Mouse (Mus musculus): ENCODE results near the gene Pld5. TPM values are rescaled to one million over a fixed set of nuclear protein-coding genes. Genes with fewer than 3 reads are reported as not detected.

The Pld5 gene
- total RNA-seq, 2 experiments from 2014 or later: not detected

- ATAC-seq (replicated peaks; ENCODE audit: low FRiP score, low TSS enrichment, poor library complexity, severe bottlenecking): no peak
Measured at GRCm38 (mm10) chr1:176183991-176184390, 91.1 kb downstream of the Pld5 start.

GRCm38 (mm10) chr1:176174971-176175370 lies 100.1 kb downstream of the Pld5 start:
- ATAC-seq (replicated peaks; ENCODE audit: low FRiP score, low TSS enrichment, poor library complexity, severe bottlenecking): no peak

- ATAC-seq (replicated peaks; ENCODE audit: low FRiP score, low TSS enrichment, poor library complexity, severe bottlenecking): no peak
Measured at GRCm38 (mm10) chr1:176167784-176168183, 107.3 kb downstream of the Pld5 start.

GRCm38 (mm10) chr1:176167114-176167513 lies 108.0 kb downstream of the Pld5 start:
- ATAC-seq (replicated peaks; ENCODE audit: low FRiP score, low TSS enrichment, poor library complexity, severe bottlenecking): no peak

GRCm38 (mm10) chr1:176145306-176145705 lies 129.8 kb downstream of the Pld5 start:
- ATAC-seq (replicated peaks; ENCODE audit: low FRiP score, low TSS enrichment, poor library complexity, severe bottlenecking): no peak

- no peak for ATAC-seq (replicated peaks; ENCODE audit: low FRiP score, low TSS enrichment, poor library complexity, severe bottlenecking)
Measured at GRCm38 (mm10) chr1:176134379-176134778, 140.7 kb downstream of the Pld5 start.

- no peak for ATAC-seq (replicated peaks; ENCODE audit: low FRiP score, low TSS enrichment, poor library complexity, severe bottlenecking)
Measured at GRCm38 (mm10) chr1:176125771-176126170, 149.3 kb downstream of the Pld5 start.

GRCm38 (mm10) chr1:176124441-176124840 lies 150.7 kb downstream of the Pld5 start:
- no peak for ATAC-seq (replicated peaks; ENCODE audit: low FRiP score, low TSS enrichment, poor library complexity, severe bottlenecking)

GRCm38 (mm10) chr1:176123781-176124180 lies 151.3 kb downstream of the Pld5 start:
- ATAC-seq (replicated peaks; ENCODE audit: low FRiP score, low TSS enrichment, poor library complexity, severe bottlenecking): no peak

GRCm38 (mm10) chr1:176115604-176116003 lies 159.5 kb downstream of the Pld5 start:
- no peak for ATAC-seq (replicated peaks; ENCODE audit: low FRiP score, low TSS enrichment, poor library complexity, severe bottlenecking)

GRCm38 (mm10) chr1:176098685-176099320 lies 176.3 kb downstream of the Pld5 start:
- no peak for ATAC-seq (replicated peaks; ENCODE audit: low FRiP score, low TSS enrichment, poor library complexity, severe bottlenecking)

GRCm38 (mm10) chr1:176092119-176092518 lies 183.0 kb downstream of the Pld5 start:
- ATAC-seq (replicated peaks; ENCODE audit: low FRiP score, low TSS enrichment, poor library complexity, severe bottlenecking): no peak

GRCm38 (mm10) chr1:176089382-176089781 lies 185.7 kb downstream of the Pld5 start:
- ATAC-seq (replicated peaks; ENCODE audit: low FRiP score, low TSS enrichment, poor library complexity, severe bottlenecking): no peak

- ATAC-seq (replicated peaks; ENCODE audit: low FRiP score, low TSS enrichment, poor library complexity, severe bottlenecking): no peak
Measured at GRCm38 (mm10) chr1:176085952-176086648, 189.0 kb downstream of the Pld5 start.

GRCm38 (mm10) chr1:176082306-176082705 lies 192.8 kb downstream of the Pld5 start:
- no peak for ATAC-seq (replicated peaks; ENCODE audit: low FRiP score, low TSS enrichment, poor library complexity, severe bottlenecking)

- no peak for ATAC-seq (replicated peaks; ENCODE audit: low FRiP score, low TSS enrichment, poor library complexity, severe bottlenecking)
Measured at GRCm38 (mm10) chr1:176080969-176081368, 194.1 kb downstream of the Pld5 start.

- ATAC-seq (replicated peaks; ENCODE audit: low FRiP score, low TSS enrichment, poor library complexity, severe bottlenecking): peak; percentile 46
Measured at GRCm38 (mm10) chr1:176078410-176078809, 196.7 kb downstream of the Pld5 start.

GRCm38 (mm10) chr1:176076799-176077198 lies 198.3 kb downstream of the Pld5 start:
- ATAC-seq (replicated peaks; ENCODE audit: low FRiP score, low TSS enrichment, poor library complexity, severe bottlenecking): no peak

- ATAC-seq (replicated peaks; ENCODE audit: low FRiP score, low TSS enrichment, poor library complexity, severe bottlenecking): no peak
Measured at GRCm38 (mm10) chr1:176075810-176076209, 199.3 kb downstream of the Pld5 start.

- peak; percentile 85 for ATAC-seq (replicated peaks; ENCODE audit: low FRiP score, low TSS enrichment, poor library complexity, severe bottlenecking)
Measured at GRCm38 (mm10) chr1:176075409-176075808, 199.7 kb downstream of the Pld5 start.

- 0 out of 2 replicates have a peak, but pooled peaks have one; percentile 30 for ATAC-seq (replicated peaks; ENCODE audit: low FRiP score, low TSS enrichment, poor library complexity, severe bottlenecking)
Measured at GRCm38 (mm10) chr1:176074526-176074925, 200.6 kb downstream of the Pld5 start.
